Mouse (Mus musculus): Measurements from ENCODE around the gene Ccl3.

Ccl3 gene

GRCm38 (mm10) chr11:83619037-83619436 lies 30.1 kb downstream of the Ccl3 start:
- DNase-seq, result no peak

- DNase-seq, result no peak
Observed at GRCm38 (mm10) chr11:83618238-83618637, 30.9 kb downstream of the Ccl3 start.

- no peak for DNase-seq
Observed at GRCm38 (mm10) chr11:83616586-83616985, 32.6 kb downstream of the Ccl3 start.

- DNase-seq, result no peak
Observed at GRCm38 (mm10) chr11:83610900-83611299, 38.3 kb downstream of the Ccl3 start.

GRCm38 (mm10) chr11:83606396-83606795 lies 42.8 kb downstream of the Ccl3 start:
- DNase-seq, result no peak

- DNase-seq, result no peak
Observed at GRCm38 (mm10) chr11:83605535-83605934, 43.6 kb downstream of the Ccl3 start.

GRCm38 (mm10) chr11:83604698-83605097 lies 44.5 kb downstream of the Ccl3 start:
- no peak for DNase-seq

GRCm38 (mm10) chr11:83603399-83603798 lies 45.8 kb downstream of the Ccl3 start:
- DNase-seq, result no peak

- no peak for DNase-seq
Observed at GRCm38 (mm10) chr11:83600576-83600975, 48.6 kb downstream of the Ccl3 start.

GRCm38 (mm10) chr11:83598991-83599390 lies 50.2 kb downstream of the Ccl3 start:
- no peak for DNase-seq

- no peak for DNase-seq
Observed at GRCm38 (mm10) chr11:83598207-83598837, 50.8 kb downstream of the Ccl3 start.

Data from thymus, postnatal 36 days (tissue).